Mouse (Mus musculus) forebrain, embryonic 12.5 days (tissue): Measurements from ENCODE around the gene Krt10. TPM values are rescaled to one million over a fixed set of nuclear protein-coding genes. Genes with fewer than 3 reads are reported as not detected.

Experiments
- ATAC-seq: fragments of 200-750 bp; cut with Nextera tagmentation; 2 replicates; pipeline ENCODE4 v1.8.0; 2017; ENCODE audit warnings: moderate TSS enrichment; ENCODE audit not compliant: low FRiP score
- H3K27ac ChIP-seq: fragments of 300-500 bp; sonication (generic); 2 replicates; pipeline ENCODE4 v1.5.1; 2016; ENCODE audit warnings: mild to moderate bottlenecking
- H3K27me3 ChIP-seq: fragments of 300-500 bp; sonication (generic); 2 replicates; pipeline ENCODE4 v1.6.1; 2016; ENCODE audit warnings: mild to moderate bottlenecking
- H3K36me3 ChIP-seq: fragments of 300-500 bp; sonication (generic); replicated peaks from 2 replicates; pipeline ENCODE4 v1.6.1; 2016; ENCODE audit warnings: mild to moderate bottlenecking
- H3K4me1 ChIP-seq: fragments of 300-500 bp; sonication (generic); 2 replicates; pipeline ENCODE4 v1.6.1; 2016
- H3K4me2 ChIP-seq: fragments of 300-500 bp; sonication (generic); 2 replicates; pipeline ENCODE4 v1.6.1; 2016; ENCODE audit warnings: mild to moderate bottlenecking, moderate library complexity
- H3K4me3 ChIP-seq: fragments of 300-500 bp; sonication (generic); replicated peaks from 2 replicates; pipeline ENCODE4 v1.5.1; 2016; ENCODE audit warnings: mild to moderate bottlenecking
- H3K9ac ChIP-seq: fragments of 300-500 bp; sonication (generic); 2 replicates; pipeline ENCODE4 v1.6.1; 2016; ENCODE audit warnings: mild to moderate bottlenecking
- H3K9me3 ChIP-seq: fragments of 300-500 bp; sonication (generic); 2 replicates; pipeline ENCODE4 v1.6.1; 2016
- WGBS: fragments of 180-500 bp; shearing (Covaris S2); methylation state at CpG from one replicate; pipeline ENCODE4 v1.1.7; 2016; 5-methylcytosine and 5-hydroxymethylcytosine counted together
- polyA plus RNA-seq: library from polyadenylated mRNA; unstranded; fragments of >200 nt; fragmentation: Nextera tagmentation; extraction: Ambion mirVana; gene quantifications from 2 replicates; pipeline ENCODE4 v1.2.1, GENCODE M21; 2016

Krt10 gene
- 40.2 and 42.4 TPM in 2 replicates for polyA plus RNA-seq

DNA sequence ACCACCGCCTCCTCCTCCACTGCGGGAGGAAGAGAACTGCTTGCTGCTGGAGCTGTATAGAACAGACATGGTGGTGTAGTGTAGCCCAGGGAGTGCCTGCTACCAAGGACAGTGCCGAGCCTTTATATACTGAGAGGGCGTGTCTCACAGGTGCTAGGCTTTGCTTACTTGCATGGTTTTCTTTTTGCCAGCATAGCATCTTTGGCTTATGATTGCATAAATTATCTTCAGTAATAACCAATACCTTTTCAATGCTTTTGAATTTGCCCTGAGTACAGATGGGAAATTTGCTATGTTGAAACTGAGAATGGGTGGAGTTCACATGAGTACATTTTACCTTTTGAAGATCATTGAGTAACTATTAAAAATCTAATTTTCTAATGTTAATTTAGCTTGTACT lies at the start of gene Krt10:
TSS of gene Krt10 (minus strand) at position 101 of the 400 bp plus-strand sequence.
- 0 out of 2 replicates have a peak, but pooled peaks cover 4% of the 10 kb centered on the region for H3K36me3 ChIP-seq
- WGBS, result 84% methylated on average over 4 of the region's 4 CpGs
- H3K27me3 ChIP-seq, result peaks cover 2% of the 10 kb centered on the region; the same call in 1 of the 2 replicates
- no peak for ATAC-seq
- no peak within 1 kb of the TSS for H3K4me3 ChIP-seq
- peaks cover 10% of the 10 kb centered on the region for H3K4me1 ChIP-seq
- H3K27ac ChIP-seq, result no peak within 1 kb of the TSS
- H3K4me2 ChIP-seq, result no peak within 1 kb of the TSS
- no peaks in the 10 kb centered on the region for H3K9me3 ChIP-seq
- no peak within 1 kb of the TSS for H3K9ac ChIP-seq

DNA sequence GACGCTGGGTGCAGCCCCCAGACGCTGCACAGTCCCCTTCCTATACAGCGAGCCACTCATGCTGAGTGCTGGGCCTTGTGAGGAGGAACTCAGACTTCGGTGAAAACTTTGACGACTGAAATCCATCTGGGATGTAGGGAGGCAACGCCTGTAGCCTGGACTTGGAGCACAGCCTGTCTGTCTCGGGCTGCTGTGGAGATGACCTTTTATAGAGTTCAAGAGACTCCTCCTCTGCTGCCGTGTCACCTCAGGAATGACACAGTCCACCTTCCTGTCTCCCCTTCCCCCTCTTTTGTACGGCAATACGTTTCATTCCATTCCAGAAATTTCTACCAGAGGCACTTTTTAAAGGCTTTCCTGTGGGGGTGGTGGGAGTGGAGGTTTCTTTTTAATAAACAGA lies 48.8 kb upstream of the Krt10 start, which contains the start of gene Krt20:
TSS of gene Krt20 (minus strand) at position 179 of the 400 bp plus-strand sequence.
- H3K9me3 ChIP-seq, result no peaks in the 10 kb centered on the region
- H3K4me3 ChIP-seq, result no peak within 1 kb of the TSS
- 65% methylated on average over 10 of the region's 10 CpGs for WGBS
- H3K27ac ChIP-seq, result no peak within 1 kb of the TSS
- H3K36me3 ChIP-seq, result no peaks in the 10 kb centered on the region
- no peak within 1 kb of the TSS for H3K4me2 ChIP-seq
- H3K9ac ChIP-seq, result no peak within 1 kb of the TSS
- ATAC-seq, result no peak
- no peaks in the 10 kb centered on the region for H3K4me1 ChIP-seq
- no peaks in the 10 kb centered on the region for H3K27me3 ChIP-seq

GRCm38 (mm10) chr11:99436625-99437024 lies 47.5 kb upstream of the Krt10 start:
- Histone ChIP-seq H3K9me3 (no peaks in the 10 kb centered on the region), H3K9ac (no peak overlapping the region), H3K4me2 (no peak overlapping the region), H3K27me3 (no peaks in the 10 kb centered on the region), H3K4me1 (no peaks in the 10 kb centered on the region), H3K36me3 (no peaks in the 10 kb centered on the region), H3K27ac (no peak overlapping the region), H3K4me3 (no peak overlapping the region)
- WGBS, result 43% methylated on average over 4 of the region's 4 CpGs
- ATAC-seq, result no peak

DNA sequence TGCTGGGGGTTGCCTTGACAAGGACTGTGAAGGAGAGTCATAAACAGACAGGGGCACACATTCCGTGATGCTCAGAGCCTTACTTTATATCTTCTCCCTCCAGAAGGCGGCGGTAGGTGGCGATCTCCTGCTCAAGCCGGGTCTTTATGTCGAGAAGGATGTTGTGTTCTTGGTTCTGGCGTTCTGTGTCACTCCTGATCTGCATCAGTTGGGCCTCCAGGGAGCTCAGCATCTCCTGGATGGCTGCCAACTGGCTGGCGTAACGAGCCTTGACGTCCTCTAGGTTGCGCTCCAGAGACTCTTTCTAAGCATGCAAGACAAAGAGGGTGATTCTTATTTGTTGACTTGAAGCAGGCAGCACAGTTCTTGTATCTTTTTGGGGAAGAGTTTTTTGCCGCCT lies 41.5 kb upstream of the Krt10 start:
- Histone ChIP-seq H3K4me3 (no peak overlapping the region), H3K9ac (no peak overlapping the region), H3K9me3 (no peaks in the 10 kb centered on the region), H3K27me3 (no peaks in the 10 kb centered on the region), H3K36me3 (no peaks in the 10 kb centered on the region), H3K27ac (no peak overlapping the region), H3K4me1 (peaks cover 7% of the 10 kb centered on the region), H3K4me2 (no peak overlapping the region)
- WGBS, result 47% methylated on average over 12 of the region's 12 CpGs
- ATAC-seq, result no peak

GRCm38 (mm10) chr11:99422159-99422558 lies 33.0 kb upstream of the Krt10 start, which contains the start of gene Krt12:
Gene Krt12 (minus strand): TSS chr11:99422259.
- WGBS, result 87% methylated on average over 10 of the region's 10 CpGs
- no peaks in the 10 kb centered on the region for H3K9me3 ChIP-seq
- H3K4me2 ChIP-seq, result no peak within 1 kb of the TSS
- no peaks in the 10 kb centered on the region for H3K27me3 ChIP-seq
- H3K4me1 ChIP-seq, result no peaks in the 10 kb centered on the region
- H3K36me3 ChIP-seq, result no peaks in the 10 kb centered on the region
- no peak within 1 kb of the TSS for H3K27ac ChIP-seq
- H3K9ac ChIP-seq, result no peak within 1 kb of the TSS
- H3K4me3 ChIP-seq, result no peak within 1 kb of the TSS
- ATAC-seq, result no peak

DNA sequence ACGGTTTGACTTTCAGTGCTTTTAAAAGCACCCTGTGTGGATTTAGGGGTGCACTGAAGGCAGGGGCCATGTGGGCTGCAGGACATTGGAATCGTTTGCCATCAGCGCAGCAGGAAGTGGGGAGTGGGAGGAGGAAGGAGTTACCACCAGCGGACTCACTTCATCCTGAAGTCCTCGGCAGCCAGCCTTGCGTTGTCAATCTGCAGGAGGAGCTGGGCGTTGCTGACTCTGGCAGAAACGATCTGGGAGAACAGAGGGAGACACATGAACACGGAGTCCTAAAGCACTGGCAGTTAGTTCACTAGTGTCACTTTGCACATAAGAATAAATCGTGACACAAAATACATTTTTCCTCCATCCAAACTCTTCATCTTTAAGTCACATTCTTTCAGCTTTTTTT lies 31.4 kb upstream of the Krt10 start:
- ATAC-seq, result no peak
- no peak overlapping the region for H3K9ac ChIP-seq
- H3K9me3 ChIP-seq, result no peaks in the 10 kb centered on the region
- H3K27ac ChIP-seq, result no peak overlapping the region
- no peak overlapping the region for H3K4me2 ChIP-seq
- WGBS, result 70% methylated on average over 10 of the region's 10 CpGs
- no peak overlapping the region for H3K4me3 ChIP-seq
- H3K36me3 ChIP-seq, result no peaks in the 10 kb centered on the region
- H3K27me3 ChIP-seq, result no peaks in the 10 kb centered on the region
- H3K4me1 ChIP-seq, result no peaks in the 10 kb centered on the region

- no peak overlapping the region for H3K4me2 ChIP-seq
- no peaks in the 10 kb centered on the region for H3K27me3 ChIP-seq
- no peak for ATAC-seq
- WGBS, result 71% methylated on average over 16 of the region's 16 CpGs
- no peaks in the 10 kb centered on the region for H3K9me3 ChIP-seq
- no peak overlapping the region for H3K4me3 ChIP-seq
- no peak overlapping the region for H3K27ac ChIP-seq
- H3K9ac ChIP-seq, result no peak overlapping the region
- H3K36me3 ChIP-seq, result no peaks in the 10 kb centered on the region
- H3K4me1 ChIP-seq, result no peaks in the 10 kb centered on the region
Observed at GRCm38 (mm10) chr11:99417819-99418218, 28.7 kb upstream of the Krt10 start.

DNA sequence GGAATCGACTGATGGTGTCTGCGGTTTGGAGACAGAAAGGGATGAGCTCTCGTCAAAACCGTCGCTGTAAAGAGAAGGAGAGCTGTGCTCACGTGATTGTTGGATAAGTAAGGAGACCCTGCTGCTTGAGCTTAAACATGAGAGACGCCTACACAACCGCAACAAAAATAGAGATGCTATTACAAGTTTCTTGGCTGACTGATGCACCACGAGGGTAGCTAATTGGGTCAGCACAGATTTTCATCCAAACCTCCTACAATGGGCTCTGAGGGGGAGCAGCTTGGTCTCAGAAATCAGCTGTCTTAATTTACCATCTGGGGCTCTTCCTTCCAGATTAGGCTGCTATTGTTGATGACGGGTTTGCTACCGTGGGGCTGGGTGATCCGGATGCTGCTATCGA lies 27.7 kb upstream of the Krt10 start:
- Histone ChIP-seq H3K27ac (no peak overlapping the region), H3K9ac (no peak overlapping the region), H3K27me3 (no peaks in the 10 kb centered on the region), H3K9me3 (no peaks in the 10 kb centered on the region), H3K36me3 (no peaks in the 10 kb centered on the region), H3K4me2 (no peak overlapping the region), H3K4me1 (no peaks in the 10 kb centered on the region), H3K4me3 (no peak overlapping the region)
- ATAC-seq, result no peak
- 84% methylated on average over 13 of the region's 13 CpGs for WGBS

DNA sequence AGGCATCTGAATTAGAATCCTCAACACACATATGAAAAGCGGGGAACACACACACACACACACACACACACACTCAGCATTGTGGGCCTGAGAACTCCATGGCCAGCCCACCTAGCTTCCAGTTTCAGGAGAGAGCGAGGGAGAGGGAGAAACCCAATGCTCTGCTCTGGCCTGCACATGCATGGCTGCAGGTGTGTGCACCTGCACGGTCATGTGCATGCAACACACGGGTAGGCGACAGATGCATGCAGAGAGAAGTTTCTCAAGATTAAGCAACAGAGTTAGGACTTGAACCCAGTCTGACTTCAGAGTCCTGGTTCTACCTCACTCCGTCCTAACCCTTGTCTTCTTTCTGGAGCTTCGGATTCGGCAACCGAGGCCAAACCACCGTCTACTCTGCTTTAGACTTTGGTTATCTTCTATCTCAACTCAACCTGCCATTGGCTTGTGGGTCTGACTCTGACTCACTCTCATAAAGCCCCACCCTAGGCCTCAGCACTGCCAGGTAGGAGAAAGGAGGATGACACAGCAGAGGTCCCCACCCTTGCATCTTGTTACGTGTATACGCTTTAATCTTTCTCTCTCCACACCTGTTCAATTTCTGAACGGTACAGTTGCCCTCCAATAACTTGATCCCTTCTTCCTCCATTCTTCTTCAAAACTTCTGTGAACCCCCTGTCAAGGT lies 25.4 kb upstream of the Krt10 start:
- no peak for ATAC-seq
- 90% methylated on average over 13 of the region's 13 CpGs for WGBS
- H3K27me3 ChIP-seq, result no peaks in the 10 kb centered on the region
- H3K4me2 ChIP-seq, result no peak overlapping the region
- no peak overlapping the region for H3K9ac ChIP-seq
- no peaks in the 10 kb centered on the region for H3K9me3 ChIP-seq
- no peak overlapping the region for H3K27ac ChIP-seq
- no peaks in the 10 kb centered on the region for H3K36me3 ChIP-seq
- no peaks in the 10 kb centered on the region for H3K4me1 ChIP-seq
- H3K4me3 ChIP-seq, result no peak overlapping the region

DNA sequence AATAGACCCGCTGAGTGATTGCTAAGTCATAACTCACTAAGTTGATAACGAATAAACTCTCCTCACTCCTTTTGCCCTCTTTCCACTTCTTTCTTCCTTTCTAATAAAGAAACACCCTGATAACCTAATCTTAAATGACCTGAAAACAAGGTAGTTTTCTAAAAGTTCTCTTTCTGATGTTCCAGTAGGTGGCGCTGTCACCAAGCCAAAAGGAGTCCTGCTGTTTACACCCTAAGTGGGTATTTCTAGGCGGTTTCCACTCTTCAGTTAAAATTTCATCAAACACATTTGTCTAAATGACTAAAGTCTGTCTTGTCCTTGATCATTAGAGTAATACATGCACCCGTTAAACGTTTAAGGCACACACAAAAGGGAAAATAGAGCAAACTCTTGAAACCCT lies 24.1 kb upstream of the Krt10 start:
- no peaks in the 10 kb centered on the region for H3K9me3 ChIP-seq
- 22% methylated on average over 6 of the region's 6 CpGs for WGBS
- no peak overlapping the region for H3K4me2 ChIP-seq
- no peak overlapping the region for H3K27ac ChIP-seq
- ATAC-seq, result no peak
- no peaks in the 10 kb centered on the region for H3K4me1 ChIP-seq
- H3K4me3 ChIP-seq, result no peak overlapping the region
- no peaks in the 10 kb centered on the region for H3K27me3 ChIP-seq
- no peaks in the 10 kb centered on the region for H3K36me3 ChIP-seq
- no peak overlapping the region for H3K9ac ChIP-seq

DNA sequence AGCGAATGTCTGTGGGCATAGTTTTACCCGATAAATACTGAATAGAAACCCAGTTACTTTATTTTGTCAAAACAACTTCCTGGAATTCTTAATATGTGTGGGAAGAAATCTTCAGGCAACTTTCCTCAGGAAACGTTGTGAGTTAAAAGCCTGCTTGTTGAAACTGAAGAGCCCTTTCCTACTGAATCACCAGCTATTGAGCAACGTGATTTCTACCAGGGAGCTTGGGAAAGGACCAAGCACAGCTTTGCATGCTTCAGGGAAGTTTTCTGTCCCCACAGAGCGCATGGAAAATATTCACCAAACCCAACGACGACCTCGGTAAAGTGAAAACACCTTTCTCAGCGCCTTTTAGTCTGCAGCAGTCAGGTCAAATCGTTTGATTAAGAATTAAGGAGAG lies 17.0 kb upstream of the Krt10 start:
- Histone ChIP-seq H3K4me3 (no peak overlapping the region), H3K36me3 (no peaks in the 10 kb centered on the region), H3K27ac (no peak overlapping the region), H3K27me3 (no peaks in the 10 kb centered on the region), H3K4me1 (no peaks in the 10 kb centered on the region), H3K9me3 (no peaks in the 10 kb centered on the region), H3K9ac (no peak overlapping the region), H3K4me2 (no peak overlapping the region)
- ATAC-seq, result no peak
- WGBS, result 83% methylated on average over 10 of the region's 10 CpGs

GRCm38 (mm10) chr11:99399956-99400549 lies 10.9 kb upstream of the Krt10 start:
- no peak for ATAC-seq
- 91% methylated on average over 13 of the region's 13 CpGs for WGBS
- no peak overlapping the region for H3K27ac ChIP-seq

GRCm38 (mm10) chr11:99398832-99399231 lies 9.7 kb upstream of the Krt10 start:
- H3K9me3 ChIP-seq, result no peaks in the 10 kb centered on the region
- H3K4me1 ChIP-seq, result peaks cover 9% of the 10 kb centered on the region
- no peak overlapping the region for H3K4me2 ChIP-seq
- peaks cover 3% of the 10 kb centered on the region; the same call in 1 of the 2 replicates for H3K27me3 ChIP-seq
- 46% methylated on average over 8 of the region's 8 CpGs for WGBS
- H3K27ac ChIP-seq, result no peak overlapping the region
- no peak for ATAC-seq
- H3K4me3 ChIP-seq, result no peak overlapping the region
- H3K36me3 ChIP-seq, result no peaks in the 10 kb centered on the region
- no peak overlapping the region for H3K9ac ChIP-seq

More at GRCm38 (mm10) chr11:99399956-99400549, 10.9 kb upstream of the Krt10 start:
- Histone ChIP-seq H3K4me2 (no peak overlapping the region), H3K9ac (no peak overlapping the region), H3K9me3 (no peaks in the 10 kb centered on the region), H3K27me3 (peaks cover 3% of the 10 kb centered on the region; the same call in 1 of the 2 replicates), H3K4me3 (no peak overlapping the region), H3K36me3 (no peaks in the 10 kb centered on the region), H3K4me1 (peaks cover 9% of the 10 kb centered on the region)
